In the genomic region with DNA sequence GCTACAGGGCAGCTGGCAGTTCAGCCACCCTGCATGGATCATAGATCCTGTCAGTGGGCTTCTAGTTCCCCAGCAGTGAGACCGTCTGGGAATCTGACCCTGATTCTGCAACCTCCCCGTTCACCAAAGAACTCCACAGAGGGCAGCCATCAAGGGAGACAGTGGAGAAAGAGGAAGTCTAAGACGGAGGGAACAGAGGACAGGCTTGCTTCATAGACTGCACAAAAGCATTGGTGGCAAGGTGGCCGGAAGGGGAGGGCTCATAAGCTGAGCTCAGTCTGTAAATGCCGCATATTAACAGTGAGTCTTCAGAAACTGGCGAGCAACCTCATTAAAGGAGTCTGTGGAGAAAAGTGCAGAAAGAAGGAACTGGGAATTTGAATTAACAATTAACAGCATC, we compare ENCODE assay signal across 29 mouse cellular contexts. TPM values are rescaled to one million over a fixed set of nuclear protein-coding genes. Genes with fewer than 3 reads are reported as not detected.
DNase-seq lines count a peak whose midpoint lies in the region; ATAC-seq and TF ChIP-seq lines count a peak whose summit lies in the region.
"Had no signal": no experiment of that assay in that cellular context is flagged by ENCODE, and none has a peak within 500 bp of the region (broad histone marks: within the 10 kb centered on the region; RNA-seq: fewer than 3 reads in every experiment).

No protein-coding gene starts in this region.

- H3K4me2 ChIP-seq in forebrain, embryonic 15.5 days (replicated peaks): no peak overlapping the region
- H3K4me2 ChIP-seq: embryonic facial prominence, embryonic 13.5 days; forebrain, embryonic 13.5 days; heart, embryonic 13.5 days; hindbrain, embryonic 15.5 days had no signal

- 81% methylated on average over 6 of the region's 6 CpGs for WGBS in forebrain, embryonic 10.5 days
- WGBS in forebrain, embryonic 15.5 days: 27% methylated on average over 6 of the region's 6 CpGs

- H3K4me1 ChIP-seq in forebrain, embryonic 10.5 days: peaks cover 34% of the 10 kb centered on the region
- peaks cover 8% of the 10 kb centered on the region for H3K4me1 ChIP-seq in forebrain, embryonic 15.5 days

- no peaks in the 10 kb centered on the region; the same call in 1 of the 2 replicates for H3K27me3 ChIP-seq in forebrain, embryonic 10.5 days (ENCODE audit: poor library complexity, severe bottlenecking)
- no peaks in the 10 kb centered on the region for H3K27me3 ChIP-seq in forebrain, embryonic 15.5 days
- H3K27me3 ChIP-seq: CH12.LX; embryonic facial prominence, embryonic 13.5 days; forebrain, embryonic 13.5 days; heart, embryonic 13.5 days; hindbrain, embryonic 15.5 days; Patski had no signal

- TF ChIP-seq POLR2A in brain, embryonic 14.5 days (IDR thresholded peaks at IDR 0.05; ENCODE audit: borderline replicate concordance, extremely low read depth, insufficient read depth, insufficient read length, poor library complexity, severe bottlenecking): no peak

- no peak overlapping the region for H3K4me3 ChIP-seq in forebrain, embryonic 10.5 days
- H3K4me3 ChIP-seq in forebrain, embryonic 15.5 days: no peak overlapping the region
- H3K4me3 ChIP-seq: embryonic facial prominence, embryonic 10.5 days; embryonic facial prominence, embryonic 13.5 days; erythroblast, embryonic 14.5 days; forebrain, embryonic 13.5 days; gastrocnemius, adult 2 months; heart, embryonic 10.5 days; heart, embryonic 13.5 days; hindbrain, embryonic 15.5 days had no signal

- H3K9ac ChIP-seq in forebrain, embryonic 15.5 days (replicated peaks): no peak overlapping the region
- H3K9ac ChIP-seq: embryonic facial prominence, embryonic 13.5 days; forebrain, embryonic 13.5 days; forebrain, postnatal 0 days; heart, embryonic 13.5 days; hindbrain, embryonic 15.5 days had no signal

- no peak for DNase-seq in forebrain, embryonic 10.5 days (ENCODE audit: extremely low spot score, low spot score)
- DNase-seq in kidney, postnatal 4 days: peak; percentile 11 to 21
- no peak for DNase-seq in kidney, postnatal 10 days
- DNase-seq in brain, embryonic 14.5 days (ENCODE audit: low read depth): peak; percentile 28
- DNase-seq in testis, postnatal 14 days (ENCODE audit: low spot score): no peak
- no peak for DNase-seq in adrenal gland, postnatal 36 days
- DNase-seq: adrenal gland, postnatal 10 days; cerebellum, adult 11-12 months; cerebellum, adult 8-10 months; cerebellum, postnatal 36 days; embryo, embryonic 11 days; forebrain, postnatal 0 days; gastrocnemius, adult 2 months; gastrocnemius, postnatal 14 days; heart, adult 18-20 months; heart, postnatal 14 days; heart, postnatal 4 days had no signal

- H3K36me3 ChIP-seq in forebrain, embryonic 10.5 days (replicated peaks): no peaks in the 10 kb centered on the region
- no peaks in the 10 kb centered on the region for H3K36me3 ChIP-seq in forebrain, embryonic 15.5 days
- H3K36me3 ChIP-seq: embryonic facial prominence, embryonic 10.5 days; embryonic facial prominence, embryonic 13.5 days; G1E; heart, embryonic 10.5 days; heart, embryonic 13.5 days; hindbrain, embryonic 15.5 days had no signal

- TF ChIP-seq CTCF in brain, embryonic 14.5 days (IDR thresholded peaks at IDR 0.05; ENCODE audit: borderline replicate concordance, extremely low read depth, insufficient read depth, insufficient read length): no peak

- H3K27ac ChIP-seq in forebrain, embryonic 10.5 days: peak overlapping the region; percentile 17; the same call in 1 of the 2 replicates
- no peak overlapping the region for H3K27ac ChIP-seq in forebrain, embryonic 15.5 days (replicated peaks)
- H3K27ac ChIP-seq: embryonic facial prominence, embryonic 10.5 days; embryonic facial prominence, embryonic 13.5 days; forebrain, embryonic 13.5 days; gastrocnemius, adult 2 months; heart, embryonic 10.5 days; heart, embryonic 13.5 days; hindbrain, embryonic 15.5 days had no signal

- H3K9me3 ChIP-seq in forebrain, embryonic 10.5 days: no peaks in the 10 kb centered on the region
- H3K9me3 ChIP-seq in forebrain, embryonic 15.5 days: no peaks in the 10 kb centered on the region
- H3K9me3 ChIP-seq: embryonic facial prominence, embryonic 10.5 days; embryonic facial prominence, embryonic 13.5 days; forebrain, embryonic 13.5 days; heart, embryonic 10.5 days; heart, embryonic 13.5 days; hindbrain, embryonic 15.5 days had no signal

- no peak for ATAC-seq in forebrain, embryonic 15.5 days (replicated peaks)
- ATAC-seq in megakaryocyte progenitor cell, adult 5-6 weeks (replicated peaks; ENCODE audit: poor library complexity): peak; percentile 58
- ATAC-seq: forebrain, embryonic 13.5 days; forebrain, postnatal 0 days; Patski had no signal

RNA-seq across cellular contexts. Expression of a gene that starts 57.8 kb away (rescaled TPM):
- polyA plus RNA-seq in forebrain, embryonic 10.5 days (2016; fragmentation: Nextera tagmentation; extraction: Ambion mirVana): 12.8 and 14.3 TPM in 2 replicates
- polyA plus RNA-seq in forebrain, embryonic 15.5 days (2015; fragmentation: Nextera tagmentation; extraction: Ambion mirVana): 6.6 and 6.7 TPM in 2 replicates
- polyA plus RNA-seq in brain, embryonic 14.5 days (2012; rRNA removed): 32.4 and 42.2 TPM in 2 replicates
- 0.49 and 0.71 TPM in 2 replicates for total RNA-seq in megakaryocyte progenitor cell, adult 5-6 weeks (2015)
- total RNA-seq in megakaryocyte progenitor cell, adult 5-6 weeks (2017): 0.50 and 1.8 TPM in 2 replicates
- total RNA-seq in adrenal gland, postnatal 36 days (2021): 10 to 100 TPM; 34.0 to 38.0 TPM
- total RNA-seq: G1E had no signal
- polyA plus RNA-seq: G1E had no signal

Comparison
In these comparisons a context has a peak if more than half of its experiments do, and no peak if none do; other contexts are left out.
1. DNase-seq: peak in kidney, postnatal 4 days (2 of 2) and brain, embryonic 14.5 days (single experiment); none in forebrain, embryonic 10.5 days (single experiment), kidney, postnatal 10 days (single experiment), testis, postnatal 14 days (single experiment) and adrenal gland, postnatal 36 days (0 of 2).